Mouse (Mus musculus): ENCODE data around the gene Slc36a4. TPM values are rescaled to one million over a fixed set of nuclear protein-coding genes. Genes with fewer than 3 reads are reported as not detected.

The Slc36a4 gene
- 6.0 TPM in 2 replicates for polyA plus RNA-seq (2015; fragmentation: Nextera tagmentation; extraction: Ambion mirVana)

- no peaks in the 10 kb centered on the region for H3K36me3 ChIP-seq (ENCODE audit: control insufficient read depth, insufficient read depth)
- WGBS = under 1% methylated on average over 70 of the region's 75 CpGs
- H3K4me3 ChIP-seq (ENCODE audit: low read depth, low read length) = peak within 1 kb of the TSS; percentile 69
- no peaks in the 10 kb centered on the region for H3K27me3 ChIP-seq (replicated peaks; ENCODE audit: control insufficient read depth, insufficient read depth, low read length)
- peak within 1 kb of the TSS; percentile 97 for H3K4me2 ChIP-seq (replicated peaks; ENCODE audit: low read depth)
- TF ChIP-seq CTCF (IDR thresholded peaks at IDR 0.05; ENCODE audit: low read depth) = no peak
- ATAC-seq = peak; percentile 75
- no peaks in the 10 kb centered on the region for H3K4me1 ChIP-seq (replicated peaks; ENCODE audit: control insufficient read depth, insufficient read depth, low read length)
- peak within 1 kb of the TSS; percentile 78 for H3K9ac ChIP-seq (ENCODE audit: low read depth, low read length)
- H3K9me3 ChIP-seq (ENCODE audit: control insufficient read depth) = no peaks in the 10 kb centered on the region
- peak within 1 kb of the TSS; percentile 79 for H3K27ac ChIP-seq (ENCODE audit: low read depth, low read length)
Observed at GRCm38 (mm10) chr9:15709599-15710381, at the start of gene Slc36a4. Slc36a4 (plus strand) TSS chr9:15709738.

- Histone ChIP-seq H3K4me3 (ENCODE audit: low read depth, low read length) (no peak overlapping the region), H3K27me3 (replicated peaks; ENCODE audit: control insufficient read depth, insufficient read depth, low read length) (no peaks in the 10 kb centered on the region), H3K36me3 (ENCODE audit: control insufficient read depth, insufficient read depth) (no peaks in the 10 kb centered on the region), H3K4me1 (replicated peaks; ENCODE audit: control insufficient read depth, insufficient read depth, low read length) (no peaks in the 10 kb centered on the region), H3K27ac (ENCODE audit: low read depth, low read length) (no peak overlapping the region), H3K4me2 (replicated peaks; ENCODE audit: low read depth) (no peak overlapping the region), H3K9ac (ENCODE audit: low read depth, low read length) (no peak overlapping the region), H3K9me3 (ENCODE audit: control insufficient read depth) (no peaks in the 10 kb centered on the region)
- no peak for ATAC-seq
- 75% methylated on average over 7 of the region's 7 CpGs for WGBS
- TF ChIP-seq CTCF (IDR thresholded peaks at IDR 0.05; ENCODE audit: low read depth) = no peak
Observed at GRCm38 (mm10) chr9:15664606-15665005, 44.9 kb upstream of the Slc36a4 start.

- H3K9ac ChIP-seq (ENCODE audit: low read depth, low read length) = no peak overlapping the region
- no peaks in the 10 kb centered on the region for H3K4me1 ChIP-seq (replicated peaks; ENCODE audit: control insufficient read depth, insufficient read depth, low read length)
- 37% methylated on average over 3 of the region's 3 CpGs for WGBS
- no peak for TF ChIP-seq CTCF (IDR thresholded peaks at IDR 0.05; ENCODE audit: low read depth)
- H3K4me3 ChIP-seq (ENCODE audit: low read depth, low read length) = no peak overlapping the region
- H3K4me2 ChIP-seq (replicated peaks; ENCODE audit: low read depth) = no peak overlapping the region
- no peaks in the 10 kb centered on the region for H3K9me3 ChIP-seq (ENCODE audit: control insufficient read depth)
- H3K27me3 ChIP-seq (replicated peaks; ENCODE audit: control insufficient read depth, insufficient read depth, low read length) = no peaks in the 10 kb centered on the region
- H3K27ac ChIP-seq (ENCODE audit: low read depth, low read length) = no peak overlapping the region
- no peaks in the 10 kb centered on the region for H3K36me3 ChIP-seq (ENCODE audit: control insufficient read depth, insufficient read depth)
- ATAC-seq = no peak
Observed at GRCm38 (mm10) chr9:15669452-15669851, 40.1 kb upstream of the Slc36a4 start.

GRCm38 (mm10) chr9:15670002-15670527, 39.5 kb upstream of the Slc36a4 start:
- Histone ChIP-seq H3K4me3 (ENCODE audit: low read depth, low read length) (no peak overlapping the region), H3K36me3 (ENCODE audit: control insufficient read depth, insufficient read depth) (no peaks in the 10 kb centered on the region), H3K9me3 (ENCODE audit: control insufficient read depth) (no peaks in the 10 kb centered on the region), H3K27ac (ENCODE audit: low read depth, low read length) (no peak overlapping the region), H3K27me3 (replicated peaks; ENCODE audit: control insufficient read depth, insufficient read depth, low read length) (no peaks in the 10 kb centered on the region), H3K4me2 (replicated peaks; ENCODE audit: low read depth) (no peak overlapping the region), H3K4me1 (replicated peaks; ENCODE audit: control insufficient read depth, insufficient read depth, low read length) (no peaks in the 10 kb centered on the region), H3K9ac (ENCODE audit: low read depth, low read length) (no peak overlapping the region)
- no peak for ATAC-seq
- WGBS = 14% methylated on average over 5 of the region's 5 CpGs
- no peak for TF ChIP-seq CTCF (IDR thresholded peaks at IDR 0.05; ENCODE audit: low read depth)

- H3K36me3 ChIP-seq (ENCODE audit: control insufficient read depth, insufficient read depth) = no peaks in the 10 kb centered on the region
- H3K27ac ChIP-seq (ENCODE audit: low read depth, low read length) = no peak overlapping the region
- no peak for TF ChIP-seq CTCF (IDR thresholded peaks at IDR 0.05; ENCODE audit: low read depth)
- H3K4me1 ChIP-seq (replicated peaks; ENCODE audit: control insufficient read depth, insufficient read depth, low read length) = no peaks in the 10 kb centered on the region
- H3K9me3 ChIP-seq (ENCODE audit: control insufficient read depth) = no peaks in the 10 kb centered on the region
- no peak overlapping the region for H3K9ac ChIP-seq (ENCODE audit: low read depth, low read length)
- 51% methylated on average over 1 of the region's 1 CpGs for WGBS
- ATAC-seq = no peak
- no peak overlapping the region for H3K4me3 ChIP-seq (ENCODE audit: low read depth, low read length)
- H3K4me2 ChIP-seq (replicated peaks; ENCODE audit: low read depth) = no peak overlapping the region
- H3K27me3 ChIP-seq (replicated peaks; ENCODE audit: control insufficient read depth, insufficient read depth, low read length) = no peaks in the 10 kb centered on the region
Observed at GRCm38 (mm10) chr9:15672251-15672650, 37.3 kb upstream of the Slc36a4 start.

- Histone ChIP-seq H3K4me1 (replicated peaks; ENCODE audit: control insufficient read depth, insufficient read depth, low read length) (no peaks in the 10 kb centered on the region), H3K36me3 (ENCODE audit: control insufficient read depth, insufficient read depth) (no peaks in the 10 kb centered on the region), H3K4me3 (ENCODE audit: low read depth, low read length) (no peak overlapping the region), H3K4me2 (replicated peaks; ENCODE audit: low read depth) (no peak overlapping the region), H3K27me3 (replicated peaks; ENCODE audit: control insufficient read depth, insufficient read depth, low read length) (no peaks in the 10 kb centered on the region), H3K27ac (ENCODE audit: low read depth, low read length) (no peak overlapping the region), H3K9ac (ENCODE audit: low read depth, low read length) (no peak overlapping the region), H3K9me3 (ENCODE audit: control insufficient read depth) (no peaks in the 10 kb centered on the region)
- ATAC-seq = peak; percentile 74; the same call in 1 of the 2 replicates
- WGBS = 45% methylated on average over 2 of the region's 2 CpGs
- TF ChIP-seq CTCF (IDR thresholded peaks at IDR 0.05; ENCODE audit: low read depth) = peak; percentile 97
Observed at GRCm38 (mm10) chr9:15681855-15682466, 27.6 kb upstream of the Slc36a4 start.
